Mouse (Mus musculus) ES-Bruce4 (cell line): ENCODE measurements around the gene Ces1f.

Experiments
- CTCF ChIP-seq: IDR thresholded peaks from one replicate; pipeline ENCODE4 v1.8.1; 2011; ENCODE audit warnings: low read depth, low read length
- EP300 ChIP-seq: IDR thresholded peaks from 2 replicates; pipeline ENCODE4 v1.6.1; 2011; ENCODE audit warnings: low read depth, low read length; ENCODE audit not compliant: insufficient read depth
- POLR2A ChIP-seq: IDR thresholded peaks from one replicate; pipeline ENCODE4 v1.8.1; 2011; ENCODE audit warnings: low read length; ENCODE audit not compliant: insufficient read depth

GRCm38 (mm10) chr8:93325123-93325522 lies 45.6 kb upstream of the Ces1f start:
- TF ChIP-seq CTCF (no peak), POLR2A (no peak), EP300 (no peak)
